Mouse (Mus musculus) C2C12 (cell line): ENCODE measurements at regions not wholly inside any gene's neighbourhood (a gene's known extent, or its start where the extent isn't known, plus 50 kb on each side); places are given as distances from the start of the nearest gene placed in this dataset.

Source experiments
- CTCF ChIP-seq: IDR thresholded peaks from one replicate; pipeline ENCODE4 v1.5.1; 2011; ENCODE audit not compliant: control insufficient read depth, insufficient read depth, insufficient read length
- FOSL1 ChIP-seq: IDR thresholded peaks from one replicate; pipeline ENCODE4 v1.8.0; 2011; ENCODE audit warnings: mild to moderate bottlenecking, low read length; ENCODE audit not compliant: poor library complexity, insufficient read depth, severe bottlenecking
- MAX ChIP-seq: IDR thresholded peaks from one replicate; pipeline ENCODE4 v1.6.1; 2011; ENCODE audit warnings: mild to moderate bottlenecking, control low read depth
- MYOD1 ChIP-seq: IDR thresholded peaks from one replicate; pipeline ENCODE4 v1.6.1; 2011; ENCODE audit warnings: low read depth; ENCODE audit not compliant: control insufficient read depth, insufficient read length
- USF1 ChIP-seq: IDR thresholded peaks from one replicate; pipeline ENCODE4 v1.6.1; 2011; ENCODE audit warnings: low read depth, mild to moderate bottlenecking, control low read depth, moderate library complexity

GRCm38 (mm10) chr4:72923396-72923795 lies 71.0 kb upstream of the Aldoart1 start:
- TF ChIP-seq CTCF: no peak
- TF ChIP-seq MAX: no peak
- TF ChIP-seq USF1: no peak
- no peak for TF ChIP-seq FOSL1
- TF ChIP-seq MYOD1: no peak
